Comparison of ENCODE assay signal across 9 mouse cellular contexts in the genomic region with DNA sequence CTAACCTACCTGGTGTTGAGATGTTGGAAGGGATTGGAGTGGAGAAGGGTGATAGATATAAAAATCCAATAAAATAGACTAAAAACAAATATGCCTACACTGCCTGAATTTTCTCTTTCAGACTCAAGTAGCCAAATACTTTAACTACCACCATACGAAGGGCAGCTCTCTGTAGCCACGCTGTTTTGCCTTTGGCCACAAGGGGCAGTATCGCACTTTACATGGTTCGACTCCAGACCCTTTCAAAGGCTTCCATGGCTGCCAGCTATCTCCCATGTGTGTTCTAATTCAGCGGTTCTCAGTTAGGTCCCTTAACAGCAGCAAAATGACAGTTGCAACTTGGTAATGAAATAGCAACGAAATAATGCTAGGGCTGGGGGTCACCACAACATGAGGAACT. TPM values are rescaled to one million over a fixed set of nuclear protein-coding genes. Genes with fewer than 3 reads are reported as not detected.
DNase-seq lines count a peak whose midpoint lies in the region; ATAC-seq and TF ChIP-seq lines count a peak whose summit lies in the region.
"Had no signal": no experiment of that assay in that cellular context is flagged by ENCODE, and none has a peak within 500 bp of the region (broad histone marks: within the 10 kb centered on the region; RNA-seq: fewer than 3 reads in every experiment).

No protein-coding gene starts in this region.

- ATAC-seq in forebrain, embryonic 11.5 days (replicated peaks; ENCODE audit: low FRiP score): peak; percentile 75
- ATAC-seq in lung, postnatal 0 days: peak; percentile 66

- TF ChIP-seq CTCF in lung, postnatal 0 days (IDR thresholded peaks at IDR 0.05): peak; percentile 98

- in situ Hi-C loops in ES-E14 (cut with MboI; ENCODE audit: low sequenced_read_pairs in 2 of 2, unreplicated experiment in 2 of 2): no loop called here

- no peak for TF ChIP-seq EP300 in lung, postnatal 0 days (IDR thresholded peaks at IDR 0.05)

- peaks cover 5 to 9% of the 10 kb centered on the region in 2 experiments; a peak in 1 of 4 replicates for H3K4me1 ChIP-seq in ES-E14 (ENCODE audit: control insufficient read depth in 2 of 2, insufficient read depth in 2 of 2, low read length in 2 of 2, poor library complexity in 1 of 2)
- peaks cover 2% of the 10 kb centered on the region; the same call in 1 of the 2 replicates for H3K4me1 ChIP-seq in forebrain, embryonic 11.5 days (replicated peaks; ENCODE audit: control insufficient read depth, insufficient read depth, low read length)
- H3K4me1 ChIP-seq in lung, postnatal 0 days (ENCODE audit: insufficient read depth, low read depth, low read length): peaks cover 14% of the 10 kb centered on the region; the same call in 1 of the 2 replicates
- H3K4me1 ChIP-seq: hindbrain, embryonic 15.5 days had no signal

- intact Hi-C loops in heart, postnatal 14 days (cut with DNase I): loop anchor here (1.0 to 5.0 kb wide), 3 partner anchors 54 to 279 kb away; a partner anchor contains a TSS

- no peak overlapping the region for H3K4me3 ChIP-seq in ES-E14 (ENCODE audit: insufficient read depth in 1 of 2, low read depth in 1 of 2, low read length in 2 of 2, poor library complexity in 1 of 2, severe bottlenecking in 1 of 2)
- H3K4me3 ChIP-seq in forebrain, embryonic 11.5 days (ENCODE audit: low read depth, low read length): no peak overlapping the region
- no peak overlapping the region for H3K4me3 ChIP-seq in lung, postnatal 0 days (ENCODE audit: low read depth, low read length)
- H3K4me3 ChIP-seq: hindbrain, embryonic 15.5 days had no signal

- H3K36me3 ChIP-seq in ES-E14 (ENCODE audit: control insufficient read depth, insufficient read depth, low read length, poor library complexity, severe bottlenecking): no peaks in the 10 kb centered on the region
- no peaks in the 10 kb centered on the region for H3K36me3 ChIP-seq in forebrain, embryonic 11.5 days (ENCODE audit: control insufficient read depth, insufficient read depth, low read length)
- H3K36me3 ChIP-seq in lung, postnatal 0 days (ENCODE audit: insufficient read depth, low read length): no peaks in the 10 kb centered on the region
- H3K36me3 ChIP-seq: hindbrain, embryonic 15.5 days had no signal

- no peak overlapping the region for H3K27ac ChIP-seq in ES-E14 (ENCODE audit: insufficient read depth, low read depth, low read length, poor library complexity, severe bottlenecking)
- no peak overlapping the region for H3K27ac ChIP-seq in forebrain, embryonic 11.5 days (ENCODE audit: low read depth, low read length)
- H3K27ac ChIP-seq in lung, postnatal 0 days (ENCODE audit: low read length): no peak overlapping the region
- H3K27ac ChIP-seq: hindbrain, embryonic 15.5 days had no signal

- H3K9ac ChIP-seq in ES-E14 (ENCODE audit: insufficient read depth, low read depth, low read length, poor library complexity, severe bottlenecking): no peak overlapping the region
- no peak overlapping the region for H3K9ac ChIP-seq in forebrain, embryonic 11.5 days (ENCODE audit: low read length)
- H3K9ac ChIP-seq in lung, postnatal 0 days (replicated peaks; ENCODE audit: low read depth): no peak overlapping the region
- H3K9ac ChIP-seq: hindbrain, embryonic 15.5 days had no signal

- no peaks in the 10 kb centered on the region for H3K27me3 ChIP-seq in forebrain, embryonic 11.5 days (ENCODE audit: control insufficient read depth, insufficient read depth, low read length)
- H3K27me3 ChIP-seq in lung, postnatal 0 days (replicated peaks; ENCODE audit: insufficient read depth, low read length): no peaks in the 10 kb centered on the region
- H3K27me3 ChIP-seq: hindbrain, embryonic 15.5 days had no signal

- H3K4me2 ChIP-seq in forebrain, embryonic 11.5 days (ENCODE audit: low read depth, low read length, severe bottlenecking): no peak overlapping the region
- H3K4me2 ChIP-seq in lung, postnatal 0 days (replicated peaks; ENCODE audit: low read depth, low read length): no peak overlapping the region
- H3K4me2 ChIP-seq: hindbrain, embryonic 15.5 days had no signal

- no peaks in the 10 kb centered on the region for H3K9me3 ChIP-seq in ES-E14 (ENCODE audit: control insufficient read depth, insufficient read depth, low read depth, low read length)
- no peaks in the 10 kb centered on the region for H3K9me3 ChIP-seq in forebrain, embryonic 11.5 days (ENCODE audit: control insufficient read depth, low read length)
- no peaks in the 10 kb centered on the region for H3K9me3 ChIP-seq in lung, postnatal 0 days (ENCODE audit: low read length)
- H3K9me3 ChIP-seq: hindbrain, embryonic 15.5 days had no signal

- WGBS in forebrain, embryonic 11.5 days: 7% methylated on average over 6 of the region's 6 CpGs
- WGBS in lung, postnatal 0 days: 6% methylated on average over 6 of the region's 6 CpGs

- DNase-seq in ES-E14 (ENCODE audit: low read depth, low spot score): peak; percentile 77
- DNase-seq in c-Kit-positive CD71-negative TER-119-negative erythroid progenitor cells, embryonic 14.5 days (ENCODE audit: low read depth): peak; percentile 76
- peak; percentile 87 for DNase-seq in forebrain, embryonic 11.5 days (ENCODE audit: low spot score)
- DNase-seq in heart, postnatal 14 days: peak; percentile 86 to 93
- peak; percentile 78 to 94 for DNase-seq in layer of hippocampus, adult 8-10 months (ENCODE audit: low spot score in 2 of 2)
- DNase-seq in lung, postnatal 0 days (ENCODE audit: low spot score): peak; percentile 89
- DNase-seq in retina, postnatal 7 days (ENCODE audit: low read depth, low spot score): peak; percentile 76
- DNase-seq in urinary bladder, adult 2 months (ENCODE audit: low spot score): peak; percentile 64

TF ChIP-seq in ES-E14, 5 proteins besides CTCF, POLR2A, EP300 and RAD21:
- peak; percentile 52; the same call in 1 of the 2 replicates for TF ChIP-seq ZC3H11A (IDR thresholded peaks at IDR 0.05; ENCODE audit: borderline replicate concordance, low read depth, low read length)
- TF ChIP-seq CHD2 (IDR thresholded peaks at IDR 0.05; ENCODE audit: low read depth, low read length): no peak

RNA-seq across cellular contexts. Expression of a gene that starts 16.2 kb away (rescaled TPM):
- not detected in 2 replicates for total RNA-seq in ES-E14 (2012; rRNA removed)
- polyA plus RNA-seq in forebrain, embryonic 11.5 days (2014; fragmentation: Nextera tagmentation; extraction: Ambion mirVana): 2.2 and 3.6 TPM in 2 replicates
- total RNA-seq in heart, postnatal 14 days (2021): 10 to 100 TPM; 13.5 to 17.4 TPM
- total RNA-seq in layer of hippocampus, adult 8-10 months (2022): 10 to 100 TPM in 3 of 4 experiments, 1 to 10 TPM in 1; 8.4 to 11.4 (median 10.1) TPM
- 9.7 and 10.0 TPM in 2 replicates for polyA plus RNA-seq in lung, postnatal 0 days (2015; fragmentation: Nextera tagmentation; extraction: Ambion mirVana)
- polyA plus RNA-seq in urinary bladder, adult 2 months (2012; rRNA removed): 14.0 and 18.9 TPM in 2 replicates

RNA-seq across cellular contexts. Expression of a gene that starts 25.7 kb away (rescaled TPM):
- total RNA-seq in ES-E14 (2012; rRNA removed): 40.2 and 47.5 TPM in 2 replicates
- polyA plus RNA-seq in forebrain, embryonic 11.5 days (2014; fragmentation: Nextera tagmentation; extraction: Ambion mirVana): 110 TPM in 2 replicates
- total RNA-seq in heart, postnatal 14 days (2021): 10 to 100 TPM; 37.3 to 47.7 TPM
- total RNA-seq in layer of hippocampus, adult 8-10 months (2022): 10 to 100 TPM; 14.4 to 18.4 (median 17.3) TPM
- 177 and 184 TPM in 2 replicates for polyA plus RNA-seq in lung, postnatal 0 days (2015; fragmentation: Nextera tagmentation; extraction: Ambion mirVana)
- 48.4 and 67.8 TPM in 2 replicates for polyA plus RNA-seq in urinary bladder, adult 2 months (2012; rRNA removed)

RNA-seq across cellular contexts. Expression of a gene that starts 57.8 kb away (rescaled TPM):
- 0.13 and 0.32 TPM in 2 replicates for total RNA-seq in ES-E14 (2012; rRNA removed)
- not detected in 2 replicates for polyA plus RNA-seq in forebrain, embryonic 11.5 days (2014; fragmentation: Nextera tagmentation; extraction: Ambion mirVana)
- total RNA-seq in heart, postnatal 14 days (2021): not detected
- under 1 TPM in 1 of 4 experiments, not detected in 3; 0.32 TPM for total RNA-seq in layer of hippocampus, adult 8-10 months (2022)
- polyA plus RNA-seq in lung, postnatal 0 days (2015; fragmentation: Nextera tagmentation; extraction: Ambion mirVana): 0.29 TPM in 1 of 2 replicates, not detected in the other
- polyA plus RNA-seq in urinary bladder, adult 2 months (2012; rRNA removed): 0.04 TPM in 1 of 2 replicates, not detected in the other
